Mouse (Mus musculus): ENCODE measurements around the gene Slit3. TPM values are rescaled to one million over a fixed set of nuclear protein-coding genes. Genes with fewer than 3 reads are reported as not detected.

The Slit3 gene
- polyA plus RNA-seq, 1 experiment = 211 TPM

- H3K4me1 ChIP-seq (ENCODE audit: control insufficient read depth, insufficient read depth, low read length) = no peaks in the 10 kb centered on the region
- TF ChIP-seq POLR2A (IDR thresholded peaks at IDR 0.05; ENCODE audit: low read depth, low read length) (no peak), CTCF (IDR thresholded peaks at IDR 0.05; ENCODE audit: borderline replicate concordance, insufficient read depth, low read length) (no peak)
- no peak overlapping the region for H3K27ac ChIP-seq (ENCODE audit: insufficient read depth, low read length)
- no peak overlapping the region for H3K4me3 ChIP-seq (ENCODE audit: insufficient read depth, low read length)
Measured at GRCm38 (mm10) chr11:35651286-35651685, 530.3 kb downstream of the Slit3 start.

- Histone ChIP-seq H3K27ac (ENCODE audit: insufficient read depth, low read length) (no peak overlapping the region), H3K4me3 (ENCODE audit: insufficient read depth, low read length) (no peak overlapping the region), H3K4me1 (ENCODE audit: control insufficient read depth, insufficient read depth, low read length) (no peaks in the 10 kb centered on the region)
- TF ChIP-seq CTCF (IDR thresholded peaks at IDR 0.05; ENCODE audit: borderline replicate concordance, insufficient read depth, low read length) (no peak), POLR2A (IDR thresholded peaks at IDR 0.05; ENCODE audit: low read depth, low read length) (no peak)
Measured at GRCm38 (mm10) chr11:35655836-35656235, 534.8 kb downstream of the Slit3 start.

DNA sequence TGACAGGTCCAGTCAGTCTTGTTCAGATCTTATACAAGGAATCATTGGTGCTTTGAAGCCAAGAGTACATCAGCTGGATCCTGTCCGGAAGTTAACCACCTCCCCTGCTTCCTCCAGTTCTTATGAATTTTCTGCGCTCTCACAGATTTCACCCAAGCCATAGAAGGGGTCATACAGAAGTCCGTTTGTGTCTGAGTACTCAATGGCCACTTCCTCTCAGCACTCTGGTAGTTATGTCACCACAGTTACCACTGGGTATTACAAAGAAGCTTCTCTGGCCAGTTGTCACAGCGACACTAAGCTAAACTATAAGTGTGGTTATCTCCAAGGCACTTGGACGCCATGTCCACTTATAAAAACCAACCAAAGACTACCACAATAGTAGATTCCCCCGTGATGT is 536.6 kb downstream of the Slit3 start:
- Histone ChIP-seq H3K27ac (ENCODE audit: insufficient read depth, low read length) (no peak overlapping the region), H3K4me1 (ENCODE audit: control insufficient read depth, insufficient read depth, low read length) (no peaks in the 10 kb centered on the region), H3K4me3 (ENCODE audit: insufficient read depth, low read length) (no peak overlapping the region)
- TF ChIP-seq POLR2A (IDR thresholded peaks at IDR 0.05; ENCODE audit: low read depth, low read length) = no peak
- TF ChIP-seq CTCF (IDR thresholded peaks at IDR 0.05; ENCODE audit: borderline replicate concordance, insufficient read depth, low read length) = no peak

- Histone ChIP-seq H3K4me1 (ENCODE audit: control insufficient read depth, insufficient read depth, low read length) (no peaks in the 10 kb centered on the region), H3K27ac (ENCODE audit: insufficient read depth, low read length) (no peak overlapping the region), H3K4me3 (ENCODE audit: insufficient read depth, low read length) (no peak overlapping the region)
- TF ChIP-seq POLR2A (IDR thresholded peaks at IDR 0.05; ENCODE audit: low read depth, low read length) = no peak
- TF ChIP-seq CTCF (IDR thresholded peaks at IDR 0.05; ENCODE audit: borderline replicate concordance, insufficient read depth, low read length) = no peak
Measured at GRCm38 (mm10) chr11:35660967-35661366, 539.9 kb downstream of the Slit3 start.

DNA sequence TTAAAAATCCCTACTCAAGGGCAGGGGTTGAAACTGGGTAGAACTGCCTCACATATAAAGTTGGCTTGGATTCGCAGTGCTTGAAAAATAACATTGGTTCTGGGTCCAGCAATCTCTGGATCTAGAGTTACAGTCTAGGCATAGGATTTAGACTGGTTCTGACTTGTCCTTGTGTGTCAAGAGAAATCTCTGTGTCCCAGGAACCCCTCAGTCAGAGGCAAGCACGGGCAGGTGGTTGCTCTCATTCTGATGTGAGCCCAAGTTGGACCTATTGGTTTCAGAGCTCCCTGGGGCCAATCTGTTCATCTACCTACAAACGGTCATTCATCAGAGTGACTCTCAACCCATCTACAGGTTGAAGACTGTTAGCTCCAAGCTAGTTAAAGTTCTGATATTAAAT is 541.9 kb downstream of the Slit3 start:
- Histone ChIP-seq H3K27ac (ENCODE audit: insufficient read depth, low read length) (no peak overlapping the region), H3K4me3 (ENCODE audit: insufficient read depth, low read length) (no peak overlapping the region)
- no peak for TF ChIP-seq CTCF (IDR thresholded peaks at IDR 0.05; ENCODE audit: borderline replicate concordance, insufficient read depth, low read length)
- no peak for TF ChIP-seq POLR2A (IDR thresholded peaks at IDR 0.05; ENCODE audit: low read depth, low read length)

GRCm38 (mm10) chr11:35663661-35664060 is 542.6 kb downstream of the Slit3 start:
- H3K27ac ChIP-seq (ENCODE audit: insufficient read depth, low read length) = no peak overlapping the region
- H3K4me1 ChIP-seq (ENCODE audit: control insufficient read depth, insufficient read depth, low read length) = no peaks in the 10 kb centered on the region
- no peak for TF ChIP-seq CTCF (IDR thresholded peaks at IDR 0.05; ENCODE audit: borderline replicate concordance, insufficient read depth, low read length)
- TF ChIP-seq POLR2A (IDR thresholded peaks at IDR 0.05; ENCODE audit: low read depth, low read length) = no peak
- H3K4me3 ChIP-seq (ENCODE audit: insufficient read depth, low read length) = no peak overlapping the region

More for the DNA sequence above, 541.9 kb downstream of the Slit3 start:
- H3K4me1 ChIP-seq (ENCODE audit: control insufficient read depth, insufficient read depth, low read length) = no peaks in the 10 kb centered on the region

DNA sequence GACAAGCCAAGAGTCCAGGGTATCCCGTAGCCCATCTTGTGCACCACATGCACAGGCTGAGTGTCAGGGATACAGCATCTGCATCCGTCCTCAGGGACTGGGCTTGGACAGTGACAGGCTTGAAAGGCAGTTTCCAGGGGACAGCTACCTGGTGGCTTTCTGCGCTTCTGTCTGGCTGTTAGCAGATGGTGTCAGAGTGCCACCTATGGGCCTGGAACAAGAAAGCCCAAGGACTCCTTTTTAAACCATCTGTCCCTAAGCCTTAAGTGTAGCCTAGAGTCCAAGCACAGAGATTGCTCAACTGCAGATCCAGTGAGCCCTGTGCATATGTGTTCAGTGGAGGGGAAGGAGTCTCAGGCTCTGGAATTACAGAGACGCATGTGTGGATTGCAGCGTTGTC is 544.0 kb downstream of the Slit3 start:
- no peak overlapping the region for H3K4me3 ChIP-seq (ENCODE audit: insufficient read depth, low read length)
- TF ChIP-seq POLR2A (IDR thresholded peaks at IDR 0.05; ENCODE audit: low read depth, low read length) (no peak), CTCF (IDR thresholded peaks at IDR 0.05; ENCODE audit: borderline replicate concordance, insufficient read depth, low read length) (peak; percentile 36; the same call in 1 of the 2 replicates)
- H3K4me1 ChIP-seq (ENCODE audit: control insufficient read depth, insufficient read depth, low read length) = no peaks in the 10 kb centered on the region
- H3K27ac ChIP-seq (ENCODE audit: insufficient read depth, low read length) = no peak overlapping the region

DNA sequence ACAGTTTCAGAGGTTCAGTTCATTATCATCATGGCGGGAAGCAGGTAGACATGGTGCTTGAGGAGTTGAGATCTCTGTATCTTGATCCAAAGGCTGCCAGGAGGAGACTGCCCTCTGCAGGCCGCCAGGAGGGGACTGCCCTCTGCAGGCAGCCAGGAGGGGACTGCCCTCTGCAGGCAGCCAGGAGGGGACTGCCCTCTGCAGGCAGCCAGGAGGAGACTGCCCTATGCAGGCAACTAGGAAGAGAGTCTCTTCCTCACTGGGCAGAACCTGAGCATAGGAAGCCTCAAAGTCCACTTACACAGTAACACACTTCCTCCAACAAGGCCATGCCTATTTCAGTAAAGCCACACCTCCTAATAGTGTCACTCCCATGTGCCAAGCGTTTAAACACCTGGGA is 546.4 kb downstream of the Slit3 start:
- no peaks in the 10 kb centered on the region for H3K4me1 ChIP-seq (ENCODE audit: control insufficient read depth, insufficient read depth, low read length)
- TF ChIP-seq CTCF (IDR thresholded peaks at IDR 0.05; ENCODE audit: borderline replicate concordance, insufficient read depth, low read length) (0 out of 2 replicates have a peak, but pooled peaks have one; percentile 27), POLR2A (IDR thresholded peaks at IDR 0.05; ENCODE audit: low read depth, low read length) (no peak)
- no peak overlapping the region for H3K27ac ChIP-seq (ENCODE audit: insufficient read depth, low read length)
- H3K4me3 ChIP-seq (ENCODE audit: insufficient read depth, low read length) = no peak overlapping the region

GRCm38 (mm10) chr11:35668138-35668537 is 547.1 kb downstream of the Slit3 start:
- H3K27ac ChIP-seq (ENCODE audit: insufficient read depth, low read length) = 0 out of 2 replicates have a peak overlapping the region, but pooled peaks have one; percentile 38
- no peaks in the 10 kb centered on the region for H3K4me1 ChIP-seq (ENCODE audit: control insufficient read depth, insufficient read depth, low read length)
- TF ChIP-seq POLR2A (IDR thresholded peaks at IDR 0.05; ENCODE audit: low read depth, low read length) (no peak), CTCF (IDR thresholded peaks at IDR 0.05; ENCODE audit: borderline replicate concordance, insufficient read depth, low read length) (no peak)
- H3K4me3 ChIP-seq (ENCODE audit: insufficient read depth, low read length) = no peak overlapping the region

GRCm38 (mm10) chr11:35668750-35669149 is 547.7 kb downstream of the Slit3 start:
- TF ChIP-seq CTCF (IDR thresholded peaks at IDR 0.05; ENCODE audit: borderline replicate concordance, insufficient read depth, low read length) (no peak), POLR2A (IDR thresholded peaks at IDR 0.05; ENCODE audit: low read depth, low read length) (no peak)

DNA sequence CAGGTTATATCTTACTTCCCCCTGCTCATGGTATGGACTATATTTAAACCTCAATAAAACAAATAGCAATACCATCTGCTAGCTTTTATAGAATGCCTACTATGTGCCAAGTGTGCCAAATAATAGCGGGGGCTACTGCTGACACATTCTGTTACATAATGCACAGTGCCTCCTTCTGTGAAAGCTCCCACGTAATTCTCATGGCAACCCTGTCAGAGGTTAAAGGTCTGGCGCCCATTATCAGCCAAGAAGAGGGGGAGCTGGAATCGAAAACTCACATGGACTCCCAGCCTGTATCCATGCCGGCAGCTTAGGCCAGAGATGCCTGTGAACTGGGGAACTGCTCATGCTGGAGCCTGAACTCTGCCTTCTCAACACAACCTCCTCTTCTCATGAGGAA is 548.5 kb downstream of the Slit3 start:
- Histone ChIP-seq H3K4me1 (ENCODE audit: control insufficient read depth, insufficient read depth, low read length) (no peaks in the 10 kb centered on the region), H3K27ac (ENCODE audit: insufficient read depth, low read length) (no peak overlapping the region), H3K4me3 (ENCODE audit: insufficient read depth, low read length) (no peak overlapping the region)
- TF ChIP-seq CTCF (IDR thresholded peaks at IDR 0.05; ENCODE audit: borderline replicate concordance, insufficient read depth, low read length) (no peak), POLR2A (IDR thresholded peaks at IDR 0.05; ENCODE audit: low read depth, low read length) (no peak)

More at GRCm38 (mm10) chr11:35668750-35669149, 547.7 kb downstream of the Slit3 start:
- no peak overlapping the region for H3K27ac ChIP-seq (ENCODE audit: insufficient read depth, low read length)
- no peaks in the 10 kb centered on the region for H3K4me1 ChIP-seq (ENCODE audit: control insufficient read depth, insufficient read depth, low read length)
- no peak overlapping the region for H3K4me3 ChIP-seq (ENCODE audit: insufficient read depth, low read length)
